Mouse (Mus musculus): ENCODE data around the gene Mrpl1.

DNA sequence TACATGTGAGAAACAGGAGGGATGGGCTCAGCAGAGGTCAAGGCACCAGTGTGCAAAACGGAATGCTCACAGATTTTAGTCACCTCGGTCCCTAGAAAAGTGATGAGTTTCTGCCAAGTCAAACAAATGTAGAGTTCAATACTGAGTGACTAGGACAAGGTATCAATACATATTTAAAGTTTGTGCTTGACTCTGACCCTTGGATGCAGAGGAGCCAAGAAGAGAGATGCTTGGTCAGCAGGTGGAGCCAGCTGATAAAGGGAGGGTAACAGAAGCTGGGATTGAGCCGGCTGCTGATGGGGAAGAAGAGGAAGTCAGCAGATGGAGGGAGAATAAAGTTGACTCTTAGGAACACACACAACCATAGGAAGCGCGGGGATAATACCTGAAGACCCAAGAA lies 97.5 kb downstream of the Mrpl1 start:
- TF ChIP-seq HCFC1 (IDR thresholded peaks at IDR 0.05; ENCODE audit: borderline replicate concordance, insufficient read depth, low read length): no peak
- no peak for TF ChIP-seq ZC3H11A (IDR thresholded peaks at IDR 0.05; ENCODE audit: borderline replicate concordance, low read depth, low read length)
- TF ChIP-seq ZNF384 (IDR thresholded peaks at IDR 0.05; ENCODE audit: low read depth, low read length): no peak
- no peak for TF ChIP-seq CHD2 (IDR thresholded peaks at IDR 0.05; ENCODE audit: low read depth, low read length)
- TF ChIP-seq MAFK (IDR thresholded peaks at IDR 0.05; ENCODE audit: insufficient read depth, low read depth, low read length): no peak
